Mouse (Mus musculus): ENCODE measurements at regions not wholly inside any gene's neighbourhood (a gene's known extent, or its start where the extent isn't known, plus 50 kb on each side); places are given as distances from the start of the nearest gene placed in this dataset.
A peak's percentile ranks its signal among the peaks of the same experiment; 100 is the strongest.

DNA sequence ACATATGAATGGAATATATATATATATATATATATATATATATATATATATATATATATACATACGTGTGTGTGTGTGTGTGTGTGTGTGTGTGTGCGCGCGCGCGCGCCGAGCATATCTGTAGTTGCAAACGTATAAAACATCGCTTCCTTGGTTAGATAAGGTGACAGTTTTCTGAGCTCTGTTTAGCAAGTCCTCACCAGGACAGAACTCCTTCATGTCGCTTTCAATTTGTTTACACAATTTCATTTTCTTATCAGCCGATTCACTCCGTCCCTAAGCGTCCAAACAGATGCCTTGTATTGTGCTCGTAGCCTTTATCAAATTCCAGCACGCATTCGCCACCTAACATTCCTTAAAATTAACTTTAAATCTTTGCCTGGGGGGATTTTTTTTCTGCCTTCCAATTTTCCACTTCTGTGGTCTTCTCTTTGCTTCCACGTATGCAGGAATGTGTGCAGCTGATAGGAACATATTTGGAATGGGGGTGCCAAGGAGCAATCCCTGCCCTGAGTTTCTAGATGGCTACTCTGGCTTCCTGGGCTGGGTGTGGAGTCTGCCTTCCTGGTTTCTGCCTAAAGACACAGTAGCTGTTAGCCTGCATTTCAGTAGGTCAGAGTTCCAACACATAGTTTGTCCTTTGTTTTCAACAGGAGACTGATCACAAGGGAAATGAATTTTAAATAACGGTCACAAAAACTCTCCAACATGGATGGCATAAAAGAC lies 575.7 kb downstream of the Robo2 start:
- no peak for DNase-seq (ENCODE audit: low spot score)

DNA sequence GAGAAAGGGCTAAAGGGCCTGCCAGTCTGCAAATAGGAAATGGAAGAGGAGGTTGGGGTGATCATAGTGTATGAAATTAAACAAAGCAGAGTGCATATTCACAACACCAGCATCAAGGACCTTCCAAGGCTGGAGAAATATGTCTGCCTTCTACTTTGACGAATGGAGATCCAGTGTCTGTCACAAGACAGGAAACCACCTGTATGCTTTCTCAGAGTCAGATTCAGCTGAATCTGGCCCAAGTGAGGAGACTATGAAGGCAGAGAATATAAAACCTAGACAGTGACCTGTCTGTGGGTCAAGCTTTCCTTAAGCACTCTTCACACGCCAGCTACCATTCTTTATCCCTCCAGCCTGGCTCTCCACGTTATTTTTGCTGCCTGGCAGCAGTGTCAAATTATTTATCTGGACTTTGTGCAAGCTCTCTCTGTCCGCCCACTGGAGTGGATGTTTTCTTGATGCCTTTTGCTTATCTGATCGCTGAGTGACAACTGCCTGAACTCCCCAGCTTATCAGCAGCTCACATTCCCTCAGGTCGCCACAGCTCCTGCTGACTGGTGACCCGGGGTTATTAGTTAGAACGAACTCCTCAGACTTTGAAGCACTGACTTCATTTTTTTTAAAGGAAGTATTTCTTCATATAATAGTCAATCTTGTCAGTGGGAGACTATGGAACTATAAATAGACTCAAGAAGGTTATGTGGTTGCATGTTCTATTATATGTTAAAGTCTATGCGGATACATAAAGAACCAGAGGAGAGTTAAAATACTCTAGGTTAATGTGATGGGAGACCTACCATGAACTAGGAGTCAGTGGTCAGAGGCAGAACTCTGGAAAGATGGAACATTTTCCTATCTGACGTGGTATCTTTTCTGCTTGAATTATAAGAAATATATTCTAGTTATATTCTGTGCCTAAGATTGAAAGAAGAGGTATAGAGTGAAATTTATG lies 590.0 kb downstream of the Robo2 start:
- no peak for DNase-seq (ENCODE audit: low spot score)

DNA sequence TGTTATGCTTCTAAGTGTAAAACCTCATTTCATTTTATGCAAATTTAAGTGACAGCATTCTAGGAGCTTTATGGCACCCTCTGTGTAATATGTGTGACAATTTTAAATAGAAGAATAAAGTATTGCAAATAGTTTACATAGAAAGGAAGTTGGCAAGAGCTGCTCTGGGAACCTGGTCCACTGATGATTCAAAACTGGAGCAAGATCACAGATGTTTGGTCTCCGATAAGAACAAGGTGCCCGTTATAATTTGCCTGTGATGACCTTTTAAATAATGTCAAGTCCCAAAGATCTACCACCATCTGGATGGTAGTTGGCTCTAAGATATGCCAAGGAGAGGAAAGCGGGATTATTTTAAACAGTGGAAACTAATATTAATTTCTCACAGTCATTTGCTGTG lies 607.1 kb downstream of the Robo2 start:
- no peak for DNase-seq (ENCODE audit: low spot score)

DNA sequence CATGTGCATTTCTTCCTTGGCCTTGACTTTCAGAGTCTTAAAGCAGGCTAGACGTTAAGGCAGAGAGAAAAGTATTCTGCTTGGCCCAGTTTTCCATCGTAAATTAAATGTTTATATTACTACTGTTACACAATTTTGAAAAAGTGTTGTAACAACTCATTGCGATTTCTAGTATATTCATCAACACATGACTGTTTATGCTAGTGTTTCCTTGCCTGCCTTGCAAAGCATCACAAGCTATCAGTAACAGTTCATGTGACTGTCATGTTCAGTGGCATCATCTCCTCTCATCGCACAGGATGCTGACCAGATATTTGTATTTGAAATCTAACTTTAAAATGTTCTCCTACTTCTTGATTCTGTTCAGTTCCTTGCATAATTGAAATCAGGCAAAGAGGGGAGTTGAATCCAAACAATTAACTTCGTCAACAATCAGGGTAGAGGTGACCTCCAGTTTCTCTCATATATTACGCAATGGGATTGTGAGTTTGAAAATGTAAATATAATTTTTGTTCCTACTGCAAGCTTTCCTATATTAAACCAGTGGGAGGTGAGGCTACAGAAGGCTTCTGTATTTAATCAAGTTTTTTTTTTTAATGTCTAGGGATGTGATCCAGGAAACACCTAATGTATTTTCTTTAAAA lies 615.0 kb downstream of the Robo2 start:
- no peak for DNase-seq (ENCODE audit: low spot score)

DNA sequence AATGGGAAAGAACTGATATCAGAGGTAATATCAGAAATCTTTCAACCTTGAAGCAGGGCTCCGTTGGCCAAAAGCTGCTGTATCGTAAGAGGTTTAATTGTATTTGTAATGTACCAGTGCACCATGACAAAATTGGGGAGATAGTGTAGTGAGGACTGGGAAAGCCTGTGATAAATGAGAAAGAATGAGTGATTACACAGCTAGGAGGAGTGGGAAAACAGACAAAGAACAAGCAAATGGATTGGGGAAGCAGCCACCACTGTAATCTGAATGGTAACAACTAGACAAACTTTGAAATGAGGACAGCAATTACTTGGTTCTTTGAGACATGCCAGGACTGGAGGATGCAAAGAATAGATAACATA lies 626.6 kb downstream of the Robo2 start:
- no peak for DNase-seq (ENCODE audit: low spot score)

DNA sequence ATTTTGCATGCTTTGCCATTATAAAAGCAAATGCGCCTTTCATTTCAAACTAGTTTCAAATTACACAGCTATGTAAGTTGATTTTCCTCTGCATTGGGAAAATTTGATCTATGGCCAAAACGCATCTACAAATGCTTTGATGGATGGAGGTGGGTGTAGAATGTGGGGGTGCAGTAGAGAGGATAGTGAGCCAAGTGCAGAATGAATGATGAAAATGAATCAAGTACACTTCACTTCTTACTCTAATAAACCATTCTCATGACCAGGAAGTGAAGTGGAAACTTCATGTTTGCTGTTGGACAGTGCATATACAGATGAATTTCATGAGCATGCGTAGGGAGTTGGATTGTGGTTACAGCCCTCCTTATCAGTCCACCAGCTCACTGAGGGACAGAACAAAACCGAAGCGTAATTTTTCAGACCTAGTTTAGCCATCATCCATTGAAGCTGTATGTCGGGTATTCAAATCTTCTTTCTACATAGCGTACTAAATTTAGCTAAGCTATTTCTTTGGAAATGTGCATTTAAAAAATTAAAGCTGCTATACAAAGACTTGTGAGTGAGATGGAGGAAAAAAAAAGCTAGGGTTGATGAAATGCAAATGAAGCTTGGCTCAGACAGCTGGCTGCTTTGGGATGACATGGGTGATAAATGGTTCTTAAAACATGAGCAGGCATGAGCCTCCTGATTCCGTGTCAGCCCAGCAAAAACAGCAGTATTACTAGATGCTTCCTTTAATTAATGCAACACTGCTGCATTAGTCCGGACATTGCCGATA lies 627.1 kb downstream of the Robo2 start:
- no peak for DNase-seq (ENCODE audit: low spot score)

DNA sequence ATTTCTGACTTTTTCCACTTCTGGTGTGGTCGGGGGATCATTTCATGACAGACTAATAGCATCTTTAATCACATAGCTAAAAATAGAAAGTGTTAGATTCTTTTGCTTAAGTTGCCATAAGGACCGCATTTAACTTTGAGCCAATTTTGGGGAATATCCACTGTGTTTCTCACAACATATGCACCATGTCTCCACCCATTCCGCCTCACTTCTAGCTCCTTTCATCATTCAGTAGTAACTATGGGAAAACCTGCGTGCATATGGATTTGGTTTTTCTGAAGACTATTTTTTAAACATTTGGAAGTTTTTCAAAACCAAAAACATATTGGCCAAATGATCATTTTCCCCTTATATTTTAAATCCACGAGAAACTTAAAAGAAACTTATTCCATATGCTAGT lies 639.2 kb downstream of the Robo2 start:
- no peak for DNase-seq (ENCODE audit: low spot score)

DNA sequence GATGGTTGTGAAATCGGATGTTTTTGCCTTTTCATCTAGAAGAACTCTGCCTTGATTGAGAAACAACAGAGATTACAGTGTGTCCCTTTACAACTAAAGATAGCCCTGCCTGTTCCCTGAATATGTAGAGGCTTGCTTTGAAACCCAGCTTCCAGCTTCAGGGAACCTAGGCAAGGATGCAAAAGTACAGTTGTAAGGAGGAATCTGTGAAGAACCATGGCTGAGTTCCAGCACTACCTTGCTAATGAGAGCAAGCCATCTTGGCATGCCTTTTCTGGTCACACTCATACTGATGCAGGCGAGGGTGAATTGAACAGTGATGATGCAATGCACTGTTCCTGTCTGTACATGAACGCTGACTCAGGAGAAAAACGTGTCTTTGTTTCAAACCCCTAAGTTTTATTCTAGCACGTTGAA lies 641.2 kb downstream of the Robo2 start:
- no peak for DNase-seq (ENCODE audit: low spot score)

DNA sequence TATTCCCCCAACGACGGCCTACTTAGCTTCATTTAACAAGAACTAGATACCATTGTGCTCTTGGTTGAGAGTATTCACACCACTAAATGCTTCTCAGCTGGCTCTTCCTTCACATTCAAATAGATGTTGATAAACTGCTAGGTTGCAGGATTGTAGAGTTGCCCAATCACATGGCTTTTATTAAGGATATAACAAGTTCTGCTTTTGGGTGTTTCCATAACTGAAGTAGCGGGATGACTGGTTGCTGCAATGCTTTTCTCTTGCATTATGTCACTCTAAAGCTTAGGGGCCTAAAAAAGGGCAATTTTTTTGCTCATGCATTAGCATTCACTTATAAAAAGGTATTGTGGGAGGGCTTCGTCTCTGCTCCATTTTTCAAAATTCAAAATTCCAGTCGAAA lies 641.9 kb downstream of the Robo2 start:
- no peak for DNase-seq (ENCODE audit: low spot score)

DNA sequence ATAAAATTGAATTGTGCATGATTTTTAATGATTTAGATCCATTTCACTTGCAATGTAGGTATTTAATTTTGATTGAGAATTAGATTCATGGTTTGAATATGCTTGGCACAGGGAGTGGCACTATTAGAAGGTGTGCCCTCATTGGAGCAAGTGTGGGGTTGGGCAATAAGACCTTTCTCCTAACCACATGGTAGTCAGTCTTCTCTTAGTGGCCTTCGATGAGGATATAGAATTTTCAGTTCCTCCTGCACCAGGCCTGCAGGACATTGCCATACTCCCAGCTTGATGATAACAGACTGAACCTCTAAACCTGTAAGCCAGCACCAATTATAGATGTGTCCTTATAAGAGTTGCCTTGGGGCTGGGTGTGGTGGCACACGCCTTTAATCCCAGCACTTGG lies 642.9 kb downstream of the Robo2 start:
- no peak for DNase-seq (ENCODE audit: low spot score)

DNA sequence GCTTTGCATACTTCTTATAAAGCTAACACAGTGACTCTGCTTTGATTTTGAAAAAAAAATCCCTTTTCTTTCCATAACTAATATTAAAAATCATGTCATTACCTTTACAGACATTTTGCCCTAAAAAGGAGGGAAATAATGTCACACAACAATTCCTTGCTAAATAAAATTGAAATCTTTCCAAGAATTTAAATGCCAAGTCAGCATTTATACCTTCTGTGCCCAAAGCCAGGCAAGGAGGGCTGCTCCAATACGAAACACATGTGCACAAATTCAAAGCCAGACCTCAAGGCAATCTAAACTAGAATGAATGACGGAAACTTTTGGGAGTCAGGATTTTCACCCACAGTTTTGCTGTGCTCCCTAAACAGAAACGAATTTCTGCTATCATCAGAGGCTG lies 646.4 kb downstream of the Robo2 start:
- DNase-seq (ENCODE audit: low spot score) = no peak

DNA sequence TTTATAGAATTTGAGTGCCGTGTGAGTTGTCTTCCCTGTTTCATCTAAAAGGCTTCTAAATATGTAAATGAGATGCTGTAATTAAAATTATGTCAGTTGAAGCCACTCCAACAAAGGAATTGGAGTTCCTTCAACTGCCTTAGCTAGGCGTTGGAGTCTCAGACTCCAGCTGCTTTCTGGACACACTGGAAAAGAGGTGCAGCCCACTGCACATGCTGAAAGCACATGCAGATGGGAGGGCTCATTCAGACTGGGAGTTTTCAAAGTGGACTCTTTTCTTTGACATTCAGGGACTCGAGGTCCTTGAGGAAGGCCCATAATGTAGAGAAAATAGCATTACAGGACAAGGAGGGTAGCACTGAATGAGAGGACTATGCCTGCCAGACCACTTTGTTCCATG lies 650.7 kb downstream of the Robo2 start:
- DNase-seq (ENCODE audit: low spot score) = no peak

DNA sequence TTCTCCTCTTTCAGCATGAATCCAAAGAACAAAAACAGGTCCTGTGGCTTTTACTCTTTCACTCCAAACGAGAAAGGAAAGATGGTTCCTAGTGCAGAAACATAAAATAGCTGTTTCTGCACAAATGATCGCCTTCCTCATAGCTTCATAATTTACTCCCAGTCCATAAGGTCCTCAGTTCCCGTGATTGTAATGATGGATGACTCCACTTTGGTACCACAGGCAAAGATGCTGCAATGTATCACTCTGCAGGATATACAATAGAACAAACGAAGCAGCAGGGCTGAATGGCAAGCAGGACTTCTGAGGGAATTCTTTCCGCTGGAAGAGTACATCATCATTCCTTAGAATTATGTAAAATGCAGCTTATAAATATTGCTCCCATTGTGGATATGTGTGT lies 652.8 kb downstream of the Robo2 start:
- peak; percentile 11 for DNase-seq (ENCODE audit: low spot score)

DNA sequence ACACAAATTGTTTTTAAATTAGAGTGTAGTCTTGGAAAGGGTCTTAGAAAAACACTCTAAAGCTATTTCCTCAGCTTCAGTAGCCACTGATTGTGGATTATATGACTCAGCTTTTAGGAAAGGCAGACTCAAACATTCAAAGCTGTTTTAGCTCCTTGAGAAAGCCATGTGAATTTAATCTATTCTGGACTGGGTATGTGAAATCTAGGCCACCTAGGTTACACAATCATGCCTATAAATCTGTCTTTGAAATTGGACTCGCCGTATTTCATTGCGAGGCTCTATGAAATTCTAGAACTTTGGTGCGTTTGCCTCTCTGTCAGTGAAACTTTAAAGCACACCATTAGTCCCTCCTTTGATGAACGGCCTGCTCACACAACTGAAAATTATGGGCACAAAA lies 657.3 kb downstream of the Robo2 start:
- DNase-seq (ENCODE audit: low spot score) = peak; percentile 50

DNA sequence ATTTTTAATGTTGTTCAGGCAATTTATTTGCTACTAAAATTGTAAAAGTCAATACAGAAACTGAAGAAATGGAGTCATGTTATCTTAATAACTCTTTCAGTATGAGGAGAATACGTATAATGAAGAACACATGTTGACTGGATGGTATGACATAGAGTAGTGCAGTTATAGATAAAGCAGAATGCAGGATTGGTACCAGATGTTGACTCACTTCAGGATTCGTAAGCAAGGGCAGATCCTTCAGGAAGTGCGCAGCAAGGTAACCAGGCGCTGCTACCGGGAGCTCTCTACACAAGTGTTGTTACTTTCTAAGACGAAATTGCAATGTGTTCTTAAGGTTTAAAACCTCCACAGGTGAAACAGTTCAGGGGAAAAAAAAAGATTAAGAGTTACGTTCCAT lies 683.3 kb downstream of the Robo2 start:
- peak; percentile 34 for DNase-seq (ENCODE audit: low spot score)

DNA sequence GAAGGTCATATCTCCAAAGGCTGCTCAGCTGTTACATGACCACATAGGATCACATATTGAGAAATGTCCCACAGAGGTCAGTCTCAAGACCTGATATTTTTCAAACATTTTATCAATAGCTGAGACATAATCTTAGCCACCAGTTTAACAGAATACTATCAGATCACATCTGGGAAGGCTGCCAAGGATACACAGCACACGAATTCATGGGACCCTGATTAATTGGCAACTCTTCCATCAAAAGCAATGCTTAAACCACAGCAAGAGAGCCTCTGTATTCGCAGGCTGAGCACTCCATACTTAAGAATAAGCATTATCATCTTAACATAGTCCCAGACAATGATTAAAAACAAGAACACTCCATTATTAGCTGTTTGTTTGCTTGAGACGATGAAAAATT lies 691.9 kb downstream of the Robo2 start:
- no peak for DNase-seq (ENCODE audit: low spot score)

DNA sequence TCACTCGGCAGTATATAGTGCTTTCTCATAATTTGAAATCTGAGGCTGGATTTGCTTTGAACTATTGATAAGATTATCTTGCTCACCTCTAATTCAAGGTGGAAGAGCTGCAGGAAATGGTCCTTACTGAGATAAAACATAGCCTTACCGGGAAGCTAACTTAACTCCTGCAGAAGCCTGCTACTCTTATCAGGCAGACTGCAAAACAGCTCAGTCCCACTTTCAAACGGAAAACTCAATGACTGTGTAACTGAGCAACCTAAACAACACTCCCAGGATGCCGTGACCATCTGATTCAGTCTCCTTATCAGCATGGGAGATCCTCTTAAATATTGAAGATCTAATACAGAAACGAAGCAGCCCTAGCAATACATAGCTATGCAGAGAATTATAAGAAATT lies 695.3 kb downstream of the Robo2 start:
- no peak for DNase-seq (ENCODE audit: low spot score)

DNA sequence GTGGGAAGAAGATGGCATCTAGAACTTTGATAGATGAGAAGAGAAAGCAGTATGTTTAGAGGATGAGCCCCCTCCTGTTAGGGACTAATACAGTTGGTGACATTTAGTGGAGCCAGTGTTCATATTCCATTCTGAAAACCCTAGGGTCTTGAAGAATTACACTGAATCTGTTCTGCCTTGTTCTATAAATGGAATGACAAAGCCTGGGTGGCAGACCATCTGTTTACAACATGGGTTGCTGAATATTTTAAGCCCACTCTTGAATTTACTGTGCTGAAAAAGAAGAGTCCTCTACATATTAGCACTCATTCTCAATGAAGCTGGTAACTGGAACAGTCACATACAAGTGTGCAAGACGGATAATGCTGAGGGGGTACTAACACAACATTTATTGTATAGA lies 704.6 kb downstream of the Robo2 start:
- DNase-seq (ENCODE audit: low spot score) = no peak

DNA sequence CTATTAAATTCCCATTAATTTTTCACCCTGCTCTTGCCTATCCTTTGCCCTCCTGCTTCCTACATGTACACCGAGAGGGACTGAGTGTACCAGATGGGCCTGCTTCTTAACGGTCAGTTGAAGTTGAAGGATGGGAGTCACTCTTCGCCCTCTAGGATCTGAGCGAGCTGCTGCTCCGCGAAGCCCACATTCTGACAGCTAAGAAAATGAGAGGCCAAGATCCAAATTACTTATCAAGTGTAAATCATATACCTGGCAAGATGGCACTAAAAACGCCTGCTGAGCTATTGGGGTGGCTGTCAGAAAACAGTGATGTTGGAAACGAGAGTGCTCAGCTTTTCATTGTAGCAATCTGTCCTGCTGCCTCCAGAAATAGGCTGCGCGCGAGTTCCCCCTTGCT lies 722.4 kb downstream of the Robo2 start:
- DNase-seq (ENCODE audit: low spot score) = no peak

DNA sequence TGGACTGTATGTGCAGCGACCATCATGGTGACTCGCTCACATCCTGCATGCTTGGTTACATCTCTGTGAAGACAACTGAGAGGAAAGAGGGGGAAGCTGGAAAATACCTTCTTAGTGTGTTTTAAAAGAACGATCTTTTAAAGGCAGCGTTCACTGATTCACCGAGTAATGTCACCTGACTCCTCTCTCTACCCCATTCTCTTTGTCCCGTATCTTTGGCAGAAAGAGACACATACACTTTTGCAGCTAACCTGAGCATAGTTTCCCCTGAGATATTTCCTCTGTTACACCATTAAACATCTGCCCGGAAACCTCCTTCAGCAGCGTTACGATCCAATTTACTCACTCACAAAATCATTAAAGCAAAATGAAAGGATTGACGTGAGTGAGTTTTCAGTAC lies 731.8 kb downstream of the Robo2 start:
- no peak for DNase-seq (ENCODE audit: low spot score)

DNA sequence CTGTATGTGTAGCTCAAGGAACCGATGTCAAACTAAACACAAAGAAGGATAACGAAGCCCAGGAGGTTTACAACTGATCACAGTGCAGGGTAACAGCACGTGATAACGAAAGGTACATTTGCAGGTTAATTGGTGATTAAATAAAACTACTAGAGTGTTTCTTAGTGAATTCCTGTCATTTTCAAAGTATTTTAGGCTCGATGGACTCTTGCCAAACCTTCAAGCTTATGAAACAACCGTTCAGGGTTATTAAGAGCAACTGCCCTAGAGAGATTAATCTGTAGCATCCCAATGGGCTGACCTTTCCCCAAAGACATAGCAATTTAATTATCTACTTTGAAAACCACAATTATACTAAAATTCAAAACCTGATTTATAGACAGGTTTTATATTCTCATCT lies 741.1 kb downstream of the Robo2 start:
- no peak for DNase-seq (ENCODE audit: low spot score)

DNA sequence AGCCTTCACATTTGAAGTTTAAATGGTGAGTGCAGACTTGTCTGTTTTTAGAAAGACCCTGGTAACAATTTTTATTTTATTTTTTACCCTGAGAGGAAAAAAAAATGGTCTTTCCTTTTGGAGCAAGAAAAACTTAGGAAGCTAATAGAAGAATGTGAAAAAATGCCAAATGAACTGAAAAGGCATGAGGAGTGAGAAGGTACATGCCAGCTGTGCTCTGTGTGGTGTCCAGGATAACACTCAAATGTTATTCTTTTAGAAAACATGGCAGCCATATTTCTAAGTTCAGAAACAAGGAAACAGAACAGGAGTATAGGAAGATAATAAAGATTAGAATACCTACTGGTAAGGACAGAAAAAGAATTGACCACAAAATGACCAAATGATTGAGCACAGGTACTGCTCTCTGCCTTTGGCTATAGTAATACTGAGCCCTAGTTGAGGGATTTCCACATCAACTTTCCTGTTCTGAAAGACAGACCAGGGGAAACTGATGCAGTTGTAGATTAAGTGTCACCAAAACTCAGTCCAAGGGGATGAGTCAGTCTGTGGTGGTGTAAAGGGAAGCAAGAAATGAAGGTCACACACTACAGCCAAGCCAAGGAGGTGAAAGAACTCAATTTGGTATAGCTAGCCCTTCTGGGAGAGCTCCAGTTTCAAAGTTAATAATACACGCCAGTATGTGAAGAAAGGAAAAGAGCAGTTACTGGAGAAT lies 758.5 kb downstream of the Robo2 start:
- no peak for DNase-seq (ENCODE audit: low spot score)
